Comparison of ENCODE assay signal across 21 mouse cellular contexts in the genomic region with DNA sequence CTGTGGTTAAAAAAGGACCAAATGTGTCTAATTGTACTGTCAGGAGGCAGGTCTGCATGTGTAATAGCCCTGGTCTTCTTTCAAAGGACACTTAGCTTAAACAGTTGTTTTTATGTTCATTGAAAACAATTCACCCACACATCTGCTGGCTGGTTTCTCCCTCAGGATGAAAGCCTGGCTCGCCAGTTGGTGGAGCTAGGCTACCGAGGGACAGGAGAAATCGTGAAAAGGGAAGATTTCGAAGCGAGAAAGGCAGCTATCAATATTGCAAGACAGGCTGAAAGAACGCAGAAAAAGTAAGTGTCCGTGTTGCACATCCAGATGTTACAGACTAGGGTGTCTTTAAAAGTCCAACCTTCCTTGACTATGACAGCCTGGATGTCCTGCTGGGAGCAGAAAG. TPM values are rescaled to one million over a fixed set of nuclear protein-coding genes. Genes with fewer than 3 reads are reported as not detected.
A peak's percentile ranks its signal among the peaks of the same experiment; 100 is the strongest.
DNase-seq lines count a peak whose midpoint lies in the region; ATAC-seq and TF ChIP-seq lines count a peak whose summit lies in the region.
"Had no signal": no experiment of that assay in that cellular context is flagged by ENCODE, and none has a peak within 500 bp of the region (broad histone marks: within the 10 kb centered on the region; RNA-seq: fewer than 3 reads in every experiment).

No protein-coding gene starts in this region.

- no peaks in the 10 kb centered on the region for H3K4me1 ChIP-seq in hindbrain, postnatal 0 days (ENCODE audit: insufficient read depth, low read length)
- no peaks in the 10 kb centered on the region for H3K4me1 ChIP-seq in hindbrain, embryonic 11.5 days (replicated peaks; ENCODE audit: control insufficient read depth, insufficient read depth, low read length)
- no peaks in the 10 kb centered on the region for H3K4me1 ChIP-seq in stomach, postnatal 0 days (replicated peaks; ENCODE audit: control insufficient read depth, insufficient read depth)
- H3K4me1 ChIP-seq: forebrain, embryonic 12.5 days; hindbrain, embryonic 10.5 days had no signal

- TF ChIP-seq EP300 in stomach, postnatal 0 days (optimal IDR thresholded peaks at IDR 0.05): no peak

- no peak overlapping the region for H3K4me3 ChIP-seq in hindbrain, postnatal 0 days (ENCODE audit: low read length)
- H3K4me3 ChIP-seq in hindbrain, embryonic 11.5 days (ENCODE audit: low read depth, low read length): no peak overlapping the region
- H3K4me3 ChIP-seq in stomach, postnatal 0 days (ENCODE audit: low read depth, low read length): no peak overlapping the region
- H3K4me3 ChIP-seq: forebrain, embryonic 12.5 days; hindbrain, embryonic 10.5 days had no signal

- no peak for ATAC-seq in hindbrain, postnatal 0 days
- no peak for ATAC-seq in hindbrain, embryonic 11.5 days (ENCODE audit: low FRiP score)
- ATAC-seq in stomach, postnatal 0 days (ENCODE audit: low FRiP score, low TSS enrichment): no peak

- no peak overlapping the region for H3K4me2 ChIP-seq in hindbrain, postnatal 0 days (ENCODE audit: low read depth, low read length)
- no peak overlapping the region for H3K4me2 ChIP-seq in hindbrain, embryonic 11.5 days (replicated peaks; ENCODE audit: low read depth, low read length)
- no peak overlapping the region for H3K4me2 ChIP-seq in stomach, postnatal 0 days (replicated peaks; ENCODE audit: low read depth)
- H3K4me2 ChIP-seq: forebrain, embryonic 12.5 days had no signal

- no peak overlapping the region for H3K27ac ChIP-seq in hindbrain, postnatal 0 days
- H3K27ac ChIP-seq in hindbrain, embryonic 11.5 days (ENCODE audit: low read depth, low read length): no peak overlapping the region
- H3K27ac ChIP-seq in stomach, postnatal 0 days (replicated peaks): no peak overlapping the region
- H3K27ac ChIP-seq: forebrain, embryonic 12.5 days; hindbrain, embryonic 10.5 days; liver, embryonic 14.5 days had no signal

- 60% methylated on average over 7 of the region's 7 CpGs for WGBS in hindbrain, postnatal 0 days
- WGBS in hindbrain, embryonic 11.5 days: 78% methylated on average over 7 of the region's 7 CpGs
- 70% methylated on average over 7 of the region's 7 CpGs for WGBS in stomach, postnatal 0 days

- no peak overlapping the region for H3K9ac ChIP-seq in hindbrain, postnatal 0 days (replicated peaks; ENCODE audit: low read length)
- H3K9ac ChIP-seq in hindbrain, embryonic 11.5 days (ENCODE audit: low read depth, low read length): no peak overlapping the region
- no peak overlapping the region for H3K9ac ChIP-seq in stomach, postnatal 0 days (ENCODE audit: low read length)
- H3K9ac ChIP-seq: forebrain, embryonic 12.5 days; liver, embryonic 14.5 days had no signal

- intact Hi-C loops in left cerebral cortex, postnatal 10 days (cut with DNase I): loop anchor here (5.0 to 10.0 kb wide), 2 partner anchors 811 to 839 kb away; no protein-coding TSS in a partner anchor

- H3K9me3 ChIP-seq in hindbrain, postnatal 0 days (ENCODE audit: low read length): no peaks in the 10 kb centered on the region
- H3K9me3 ChIP-seq in hindbrain, embryonic 11.5 days (ENCODE audit: control insufficient read depth, low read length): no peaks in the 10 kb centered on the region
- no peaks in the 10 kb centered on the region for H3K9me3 ChIP-seq in stomach, postnatal 0 days (ENCODE audit: control insufficient read depth, low read length)
- H3K9me3 ChIP-seq: forebrain, embryonic 12.5 days; hindbrain, embryonic 10.5 days had no signal

- peak; percentile 56 for TF ChIP-seq CTCF in hindbrain, postnatal 0 days (IDR thresholded peaks at IDR 0.05; ENCODE audit: low read depth)
- TF ChIP-seq CTCF in stomach, postnatal 0 days (IDR thresholded peaks at IDR 0.05; ENCODE audit: low read depth): peak; percentile 52

- peak; percentile 38 for DNase-seq in hindbrain, postnatal 0 days (ENCODE audit: low spot score)
- no peak for DNase-seq in hindbrain, embryonic 11.5 days (ENCODE audit: low spot score)
- peak; percentile 20 to 32 for DNase-seq in left cerebral cortex, adult 18-20 months (ENCODE audit: low spot score in 2 of 2)
- no peak for DNase-seq in left cerebral cortex, postnatal 10 days (ENCODE audit: extremely low spot score in 1 of 2, low spot score in 2 of 2)
- peak; percentile 23 for DNase-seq in right cerebral cortex, postnatal 14 days
- no peak for DNase-seq in right cerebral cortex, postnatal 4 days
- DNase-seq in stomach, postnatal 0 days (ENCODE audit: low spot score): no peak
- no peak for DNase-seq in cerebellum, postnatal 36 days
- DNase-seq: adrenal gland, adult 2 months; B cell, adult 2 months; cerebellum, adult 9-10 months; embryo, embryonic 11 days; gastrocnemius, postnatal 25 days; kidney, adult 8-10 months; lung, postnatal 36 days; thymus, postnatal 14 days had no signal

- no peaks in the 10 kb centered on the region for H3K27me3 ChIP-seq in hindbrain, postnatal 0 days (ENCODE audit: insufficient read depth, low read length)
- no peaks in the 10 kb centered on the region for H3K27me3 ChIP-seq in hindbrain, embryonic 11.5 days (ENCODE audit: control insufficient read depth, insufficient read depth, low read length)
- no peaks in the 10 kb centered on the region for H3K27me3 ChIP-seq in stomach, postnatal 0 days (ENCODE audit: control insufficient read depth, insufficient read depth, low read length)
- H3K27me3 ChIP-seq: forebrain, embryonic 12.5 days had no signal

- H3K36me3 ChIP-seq in hindbrain, postnatal 0 days (ENCODE audit: insufficient read depth, low read length): no peaks in the 10 kb centered on the region
- H3K36me3 ChIP-seq in hindbrain, embryonic 11.5 days (ENCODE audit: control insufficient read depth, insufficient read depth, low read length): no peaks in the 10 kb centered on the region
- no peaks in the 10 kb centered on the region for H3K36me3 ChIP-seq in stomach, postnatal 0 days (ENCODE audit: control insufficient read depth, insufficient read depth, low read length)
- H3K36me3 ChIP-seq: forebrain, embryonic 12.5 days; hindbrain, embryonic 10.5 days had no signal

RNA-seq across cellular contexts. Expression of gene Cfap299, which starts 17.0 kb away (rescaled TPM):
- 1.0 TPM in 1 of 2 replicates, not detected in the other for total RNA-seq in hindbrain, postnatal 0 days (2014; rRNA removed)
- 2.3 and 3.5 TPM in 2 replicates for polyA plus RNA-seq in hindbrain, postnatal 0 days (2015; fragmentation: Nextera tagmentation; extraction: Ambion mirVana)
- 1.1 and 2.2 TPM in 2 replicates for polyA plus RNA-seq in hindbrain, embryonic 11.5 days (2014; fragmentation: Nextera tagmentation; extraction: Ambion mirVana)
- under 1 TPM in 1 of 2 experiments, not detected in 1; 0.40 TPM for total RNA-seq in left cerebral cortex, adult 18-20 months (2021)
- total RNA-seq in left cerebral cortex, postnatal 10 days (2021): 1 to 10 TPM in 1 of 2 experiments, under 1 TPM in 1; 0.79 to 1.1 TPM
- 0.18 and 0.30 TPM in 2 replicates for polyA plus RNA-seq in stomach, postnatal 0 days (2015; fragmentation: Nextera tagmentation; extraction: Ambion mirVana)
- total RNA-seq: adrenal gland, adult 2 months; gastrocnemius, postnatal 25 days; heart, adult 8-10 months had no signal
- polyA plus RNA-seq: adrenal gland, adult 2 months; liver, embryonic 14.5 days; small intestine, adult 2 months had no signal

Comparison
In these comparisons a context has a peak if more than half of its experiments do, and no peak if none do; other contexts are left out.
1. DNase-seq: peak in hindbrain, postnatal 0 days (single experiment), left cerebral cortex, adult 18-20 months (2 of 2) and right cerebral cortex, postnatal 14 days (single experiment); none in hindbrain, embryonic 11.5 days (single experiment), left cerebral cortex, postnatal 10 days (0 of 2), right cerebral cortex, postnatal 4 days (single experiment), stomach, postnatal 0 days (single experiment) and cerebellum, postnatal 36 days (0 of 2).